ENCODE assay signal across 8 mouse cellular contexts in genomic region chr11:97021873-97022484, GRCm38 (mm10). TPM values are rescaled to one million over a fixed set of nuclear protein-coding genes. Genes with fewer than 3 reads are reported as not detected.
DNase-seq lines count a peak whose midpoint lies in the region; ATAC-seq and TF ChIP-seq lines count a peak whose summit lies in the region.

No protein-coding gene starts in this region.

- H3K4me2 ChIP-seq in hindbrain, embryonic 13.5 days = peak overlapping the region; percentile 69

- peak; percentile 86 for DNase-seq in T-cell, adult 2 months (ENCODE audit: low spot score)
- peak; percentile 76 to 88 for DNase-seq in cerebellum, postnatal 14 days
- DNase-seq in frontal cortex, postnatal 36 days (ENCODE audit: low spot score in 2 of 2) = peak; percentile 39 to 48
- DNase-seq in left cerebral cortex, adult 2 months (ENCODE audit: extremely low spot score in 1 of 2, low spot score in 2 of 2) = peak; percentile 64 to 68
- peak; percentile 89 to 90 for DNase-seq in lung, postnatal 4 days
- DNase-seq in retina, embryonic 14.5 days (ENCODE audit: low spot score) = peak; percentile 80
- DNase-seq in urinary bladder, adult 2 months (ENCODE audit: low spot score) = peak; percentile 50

- no peaks in the 10 kb centered on the region for H3K9me3 ChIP-seq in hindbrain, embryonic 13.5 days

- intact Hi-C loops in left cerebral cortex, adult 2 months (cut with DNase I) = loop anchor here (1.0 to 2.0 kb wide), 2 partner anchors 40 to 105 kb away; partner anchors contain the start of genes Cdk5rap3 and Sp2

- peaks cover 34% of the 10 kb centered on the region for H3K4me1 ChIP-seq in hindbrain, embryonic 13.5 days (replicated peaks)

- peak overlapping the region; percentile 65 for H3K9ac ChIP-seq in hindbrain, embryonic 13.5 days

- peak; percentile 51 for TF ChIP-seq CTCF in left cerebral cortex, adult 2 months (IDR thresholded peaks at IDR 0.05)

- H3K27me3 ChIP-seq in hindbrain, embryonic 13.5 days = peaks cover 86% of the 10 kb centered on the region

- WGBS in hindbrain, embryonic 13.5 days = under 1% methylated on average over 50 of the region's 50 CpGs

- no peaks in the 10 kb centered on the region for H3K36me3 ChIP-seq in hindbrain, embryonic 13.5 days

- H3K4me3 ChIP-seq in hindbrain, embryonic 13.5 days = peak overlapping the region; percentile 48
- H3K4me3 ChIP-seq in left cerebral cortex, adult 2 months = peak overlapping the region; percentile 57

- no peak overlapping the region for H3K27ac ChIP-seq in hindbrain, embryonic 13.5 days
- no peak overlapping the region for H3K27ac ChIP-seq in left cerebral cortex, adult 2 months

- ATAC-seq in hindbrain, embryonic 13.5 days (ENCODE audit: low FRiP score) = peak; percentile 48

RNA-seq across cellular contexts. Expression of gene Scrn2, which starts 7.8 kb away (rescaled TPM):
- 14.4 and 15.3 TPM in 2 replicates for polyA plus RNA-seq in hindbrain, embryonic 13.5 days (2015; fragmentation: Nextera tagmentation; extraction: Ambion mirVana)
- total RNA-seq in left cerebral cortex, adult 2 months (2021) = 1 to 10 TPM; 2.8 to 3.4 TPM
- 10.3 and 12.5 TPM in 2 replicates for polyA plus RNA-seq in urinary bladder, adult 2 months (2012; rRNA removed)

RNA-seq across cellular contexts. Expression of gene Sp6, which starts 8.8 kb away (rescaled TPM):
- 0.10 and 0.29 TPM in 2 replicates for polyA plus RNA-seq in hindbrain, embryonic 13.5 days (2015; fragmentation: Nextera tagmentation; extraction: Ambion mirVana)
- 1 to 10 TPM in 1 of 2 experiments, under 1 TPM in 1; 0.91 to 1.8 TPM for total RNA-seq in left cerebral cortex, adult 2 months (2021)
- polyA plus RNA-seq in urinary bladder, adult 2 months (2012; rRNA removed) = 6.7 and 7.6 TPM in 2 replicates

RNA-seq across cellular contexts. Expression of gene Lrrc46, which starts 19.2 kb away (rescaled TPM):
- 3.2 and 5.6 TPM in 2 replicates for polyA plus RNA-seq in hindbrain, embryonic 13.5 days (2015; fragmentation: Nextera tagmentation; extraction: Ambion mirVana)
- under 1 TPM; 0.51 to 0.52 TPM for total RNA-seq in left cerebral cortex, adult 2 months (2021)
- 0.21 and 0.52 TPM in 2 replicates for polyA plus RNA-seq in urinary bladder, adult 2 months (2012; rRNA removed)

RNA-seq across cellular contexts. Expression of gene Mrpl10, which starts 19.4 kb away (rescaled TPM):
- 59.4 and 62.0 TPM in 2 replicates for polyA plus RNA-seq in hindbrain, embryonic 13.5 days (2015; fragmentation: Nextera tagmentation; extraction: Ambion mirVana)
- total RNA-seq in left cerebral cortex, adult 2 months (2021) = 10 to 100 TPM; 66.5 to 67.0 TPM
- polyA plus RNA-seq in urinary bladder, adult 2 months (2012; rRNA removed) = 60.0 and 63.9 TPM in 2 replicates

RNA-seq across cellular contexts. Expression of gene Osbpl7, which starts 28.4 kb away (rescaled TPM):
- 9.6 and 10.7 TPM in 2 replicates for polyA plus RNA-seq in hindbrain, embryonic 13.5 days (2015; fragmentation: Nextera tagmentation; extraction: Ambion mirVana)
- 10 to 100 TPM; 14.0 to 15.2 TPM for total RNA-seq in left cerebral cortex, adult 2 months (2021)
- 10.8 and 11.7 TPM in 2 replicates for polyA plus RNA-seq in urinary bladder, adult 2 months (2012; rRNA removed)
